Mouse (Mus musculus) small intestine, adult 2 months (tissue): ENCODE results near the gene Wbp2nl. TPM values are rescaled to one million over a fixed set of nuclear protein-coding genes. Genes with fewer than 3 reads are reported as not detected.
A peak's percentile ranks its signal among the peaks of the same experiment; 100 is the strongest.

Source experiments
- H3K27ac ChIP-seq: fragments of 200-500 bp; 2 replicates; pipeline ENCODE4 v1.5.1; 2012; ENCODE audit warnings: low read depth, low read length, control low read depth, inconsistent platforms; ENCODE audit not compliant: insufficient read depth
- H3K27me3 ChIP-seq: fragments of 200-500 bp; 2 replicates; pipeline ENCODE4 v1.6.1; 2012; ENCODE audit warnings: mild to moderate bottlenecking, moderate library complexity, low read length, inconsistent platforms; ENCODE audit not compliant: control insufficient read depth, insufficient read depth
- H3K36me3 ChIP-seq: fragments of 200-500 bp; 2 replicates; pipeline ENCODE4 v1.6.1; 2012; ENCODE audit warnings: mild to moderate bottlenecking, low read length, control low read depth, inconsistent platforms; ENCODE audit not compliant: control insufficient read depth, insufficient read depth
- H3K4me1 ChIP-seq: fragments of 200-500 bp; 2 replicates; pipeline ENCODE4 v1.6.1; 2012; ENCODE audit warnings: low read length, inconsistent platforms, mixed read lengths; ENCODE audit not compliant: control insufficient read depth, insufficient read depth, insufficient read length
- H3K4me3 ChIP-seq: fragments of 200-500 bp; 2 replicates; pipeline ENCODE4 v1.5.1; 2012; ENCODE audit warnings: low read depth, mild to moderate bottlenecking, control low read depth, inconsistent platforms, low read length, moderate library complexity
- CTCF ChIP-seq: fragments of 200-500 bp; IDR thresholded peaks from 2 replicates; pipeline ENCODE4 v1.5.1; 2012; ENCODE audit warnings: low read depth, mild to moderate bottlenecking, control low read depth, inconsistent platforms, low read length, moderate library complexity, mixed read lengths; ENCODE audit not compliant: insufficient replicate concordance, insufficient read length; ENCODE audit errors: extremely low read depth
- POLR2A ChIP-seq: fragments of 200-500 bp; IDR thresholded peaks from 2 replicates; pipeline ENCODE4 v1.6.1; 2012; ENCODE audit warnings: low read depth, mild to moderate bottlenecking, control low read depth, inconsistent platforms, low read length, moderate library complexity
- WGBS: fragments of 180-500 bp; shearing (Covaris S2); methylation state at CpG from one replicate; pipeline ENCODE4 v1.1.7; 2018; 5-methylcytosine and 5-hydroxymethylcytosine counted together
- polyA plus RNA-seq: library from polyadenylated mRNA; depleted of rRNA; stranded (reverse); fragments of >200 nt; gene quantifications from 2 replicates; pipeline ENCODE4 v1.2.3, GENCODE M21; 2012

Gene Wbp2nl
- polyA plus RNA-seq, 1 experiment, result not detected

DNA sequence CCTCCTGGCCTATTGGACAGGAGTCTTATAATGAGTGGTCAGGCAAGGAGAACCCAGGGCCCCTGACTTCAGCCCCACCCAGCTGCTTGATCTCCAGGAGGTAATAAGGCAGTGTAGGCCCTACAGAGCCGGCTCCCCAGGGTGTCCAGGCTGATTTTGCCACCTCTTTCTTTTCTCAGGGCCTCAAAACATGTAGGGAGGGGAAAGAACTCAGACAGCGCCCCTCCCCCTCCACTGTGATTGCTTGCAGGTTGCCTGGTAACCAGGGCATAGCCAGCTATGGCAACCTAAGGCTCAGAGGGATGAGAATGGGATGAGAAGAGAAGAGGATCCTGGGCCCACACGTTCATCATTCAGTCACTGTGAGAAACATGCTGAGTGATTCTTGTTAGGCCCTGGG is 30.6 kb upstream of the Wbp2nl start:
- TF ChIP-seq POLR2A (no peak), CTCF (no peak)
- H3K4me1 ChIP-seq, result no peaks in the 10 kb centered on the region
- no peaks in the 10 kb centered on the region for H3K36me3 ChIP-seq
- WGBS, result 50% methylated on average over 3 of the region's 3 CpGs
- H3K27ac ChIP-seq, result no peak overlapping the region
- H3K4me3 ChIP-seq, result no peak overlapping the region
- peaks cover 4% of the 10 kb centered on the region; the same call in 1 of the 2 replicates for H3K27me3 ChIP-seq

DNA sequence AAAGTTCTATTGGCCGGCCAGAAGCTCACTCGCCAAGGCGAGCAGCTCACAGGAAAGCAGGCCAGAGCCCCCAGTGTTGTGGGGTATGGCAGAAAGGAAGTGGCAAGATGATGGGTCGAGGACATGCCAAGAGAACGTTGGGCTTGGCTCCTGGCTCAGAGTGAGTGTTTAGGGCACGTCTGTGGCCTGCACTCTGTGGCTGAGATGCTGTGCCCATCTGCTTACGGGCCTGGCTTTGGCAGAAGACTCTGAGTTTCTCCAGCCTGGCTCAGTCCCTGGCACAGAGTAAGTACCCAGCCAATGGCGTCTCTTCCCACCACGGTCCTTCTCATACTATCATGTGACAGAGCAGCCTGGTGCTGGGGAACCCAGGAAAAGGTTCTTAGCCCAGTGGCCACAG is 30.0 kb upstream of the Wbp2nl start:
- peaks cover 4% of the 10 kb centered on the region; the same call in 1 of the 2 replicates for H3K27me3 ChIP-seq
- H3K4me3 ChIP-seq, result no peak overlapping the region
- 82% methylated on average over 9 of the region's 9 CpGs for WGBS
- no peak overlapping the region for H3K27ac ChIP-seq
- no peaks in the 10 kb centered on the region for H3K36me3 ChIP-seq
- H3K4me1 ChIP-seq, result no peaks in the 10 kb centered on the region
- TF ChIP-seq POLR2A, result no peak
- TF ChIP-seq CTCF, result no peak

DNA sequence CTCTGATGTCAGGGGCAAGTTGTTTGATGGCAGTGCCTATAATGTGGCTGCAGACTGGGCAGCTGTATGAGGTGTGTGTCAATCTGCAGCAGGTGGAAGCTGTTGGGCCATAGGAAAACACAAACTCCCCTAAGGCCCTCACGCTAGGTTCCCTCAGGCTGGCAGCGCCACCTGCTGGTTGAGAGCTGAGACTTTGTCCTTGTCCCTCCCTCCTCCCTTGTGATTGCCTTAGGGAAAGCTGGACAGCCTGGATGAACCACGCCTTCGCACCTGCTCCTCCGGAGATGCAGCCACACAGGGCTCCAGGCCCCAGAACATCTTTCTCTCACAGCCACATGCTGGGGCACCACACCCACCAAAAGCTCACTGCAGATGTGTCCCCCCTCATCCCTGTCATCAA is 27.6 kb upstream of the Wbp2nl start:
- Histone ChIP-seq H3K4me1 (peaks cover 2% of the 10 kb centered on the region), H3K4me3 (no peak overlapping the region), H3K27ac (no peak overlapping the region), H3K36me3 (no peaks in the 10 kb centered on the region), H3K27me3 (peaks cover 25% of the 10 kb centered on the region)
- peak; percentile 92 for TF ChIP-seq CTCF
- TF ChIP-seq POLR2A, result no peak
- under 1% methylated on average over 5 of the region's 5 CpGs for WGBS

DNA sequence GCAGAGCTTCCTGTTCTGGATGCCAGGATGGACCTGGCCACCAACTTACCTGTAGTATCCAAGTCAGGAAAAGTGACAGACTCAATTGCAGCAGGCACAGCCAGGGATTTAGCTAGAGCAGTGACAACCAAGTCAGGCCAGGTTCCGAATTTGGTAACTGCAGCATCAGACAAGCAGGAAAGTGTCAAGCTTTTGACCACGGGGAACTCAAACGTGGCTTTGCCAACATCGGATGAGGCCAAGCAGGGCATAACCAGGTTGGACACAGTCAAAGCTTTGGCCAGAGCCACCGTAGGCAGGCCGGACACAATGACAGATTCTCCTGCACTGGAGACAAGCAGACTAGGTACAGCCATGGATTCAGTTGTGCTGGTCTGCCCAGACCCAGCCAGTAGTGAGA is 26.5 kb upstream of the Wbp2nl start:
- peaks cover 2% of the 10 kb centered on the region for H3K4me1 ChIP-seq
- no peak overlapping the region for H3K4me3 ChIP-seq
- H3K36me3 ChIP-seq, result no peaks in the 10 kb centered on the region
- TF ChIP-seq CTCF (no peak), POLR2A (no peak)
- WGBS, result 81% methylated on average over 6 of the region's 6 CpGs
- peaks cover 32% of the 10 kb centered on the region for H3K27me3 ChIP-seq
- no peak overlapping the region for H3K27ac ChIP-seq

DNA sequence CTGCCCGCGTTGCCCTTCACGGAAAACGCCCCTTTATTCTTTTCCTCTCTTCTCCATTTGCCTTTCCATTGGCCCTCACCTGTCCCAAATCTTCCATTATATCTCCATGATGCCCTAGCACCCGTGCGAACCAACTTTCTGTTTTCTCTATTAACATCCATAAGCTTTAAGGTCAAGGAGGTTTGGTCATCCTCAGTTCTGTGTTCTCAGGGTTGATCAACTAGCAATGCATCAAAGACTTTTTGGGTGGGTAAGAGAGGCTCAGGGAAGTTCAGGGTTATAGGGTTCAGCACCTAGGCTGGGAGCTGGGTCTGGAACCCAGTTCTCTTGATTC is 24.2 kb upstream of the Wbp2nl start, which contains the start of gene Sept3:
TSS of gene Sept3 (plus strand) at position 301 of the 334 bp plus-strand sequence.
- TF ChIP-seq POLR2A (no peak), CTCF (no peak)
- Histone ChIP-seq H3K4me3 (peak within 1 kb of the TSS; percentile 45), H3K4me1 (peaks cover 2% of the 10 kb centered on the region), H3K27ac (no peak within 1 kb of the TSS), H3K27me3 (peaks cover 32% of the 10 kb centered on the region), H3K36me3 (no peaks in the 10 kb centered on the region)
- WGBS, result 36% methylated on average over 6 of the region's 6 CpGs

DNA sequence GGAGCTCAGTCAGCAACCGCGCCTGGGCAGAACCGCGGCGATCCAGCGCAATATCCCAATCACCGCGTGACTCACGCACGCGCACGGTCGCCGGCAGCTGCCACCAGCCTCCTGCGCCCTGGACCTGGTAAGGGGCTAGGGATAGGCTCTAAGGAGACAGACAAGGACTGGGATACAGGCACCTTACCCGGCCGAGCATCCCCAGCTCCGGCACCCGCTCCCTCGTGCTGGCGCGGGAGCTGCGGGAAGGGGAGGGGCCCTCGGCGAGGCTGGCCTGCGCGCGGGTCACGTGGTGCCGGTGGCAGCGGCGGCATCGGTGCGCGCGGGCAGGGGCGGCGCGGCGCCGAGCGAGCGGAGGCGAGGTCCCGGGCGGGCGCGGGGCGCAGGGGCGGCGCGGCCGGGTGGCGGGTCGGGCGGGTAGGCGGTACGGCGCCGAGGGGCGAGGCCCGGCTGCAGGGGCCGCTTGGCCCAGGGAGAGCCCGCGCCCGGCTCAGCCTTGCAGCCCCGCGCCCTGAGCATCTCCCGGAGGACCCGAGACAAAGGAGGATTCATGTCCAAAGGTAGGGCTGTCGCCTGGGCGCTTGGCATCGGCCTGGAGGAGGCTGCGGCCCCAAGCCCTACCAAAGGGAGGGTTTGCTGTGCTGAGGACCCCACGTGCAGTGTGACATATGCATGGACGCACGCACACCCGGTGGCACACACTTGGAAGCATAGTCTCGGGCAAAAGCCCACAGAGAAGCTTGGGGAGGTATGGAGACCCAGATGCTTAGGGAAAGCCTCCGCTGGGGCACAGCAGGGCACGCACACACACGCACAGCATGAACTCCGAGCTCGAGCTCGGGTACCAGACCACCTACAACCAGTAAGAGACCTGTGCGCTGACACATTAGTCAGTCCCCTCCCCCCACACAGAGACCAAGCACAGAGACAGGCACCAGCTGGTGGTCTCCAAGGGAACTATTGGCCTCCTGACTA is 23.5 kb upstream of the Wbp2nl start:
- WGBS, result 2% methylated on average over 86 of the region's 86 CpGs
- Histone ChIP-seq H3K4me3 (peak overlapping the region; percentile 45), H3K4me1 (peaks cover 2% of the 10 kb centered on the region), H3K27me3 (peaks cover 32% of the 10 kb centered on the region), H3K27ac (no peak overlapping the region), H3K36me3 (no peaks in the 10 kb centered on the region)
- TF ChIP-seq CTCF (no peak), POLR2A (no peak)

DNA sequence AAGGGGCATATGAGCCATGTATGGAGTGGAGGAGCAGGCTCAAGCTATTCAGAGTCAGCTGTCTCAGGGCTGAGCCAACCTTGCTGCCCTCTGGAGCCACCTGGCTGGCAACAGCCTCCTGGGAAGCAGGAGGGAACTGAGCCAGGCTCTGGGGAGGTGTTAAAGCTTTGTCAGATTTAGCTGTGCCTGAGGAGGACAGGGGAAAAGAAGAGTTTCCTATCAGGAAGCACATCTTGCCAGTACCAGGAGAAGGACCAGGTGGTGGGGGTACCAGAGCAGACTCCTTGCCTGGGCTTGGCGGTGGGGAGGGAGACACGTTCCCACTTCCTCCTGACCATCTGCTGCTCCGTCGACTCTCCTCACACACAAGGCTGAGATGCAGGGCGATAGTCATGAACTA is 21.2 kb upstream of the Wbp2nl start:
- no peak overlapping the region for H3K27ac ChIP-seq
- no peaks in the 10 kb centered on the region for H3K36me3 ChIP-seq
- H3K4me1 ChIP-seq, result peaks cover 2% of the 10 kb centered on the region
- no peak overlapping the region for H3K4me3 ChIP-seq
- no peak for TF ChIP-seq CTCF
- no peak for TF ChIP-seq POLR2A
- 69% methylated on average over 5 of the region's 5 CpGs for WGBS
- peaks cover 29% of the 10 kb centered on the region for H3K27me3 ChIP-seq

DNA sequence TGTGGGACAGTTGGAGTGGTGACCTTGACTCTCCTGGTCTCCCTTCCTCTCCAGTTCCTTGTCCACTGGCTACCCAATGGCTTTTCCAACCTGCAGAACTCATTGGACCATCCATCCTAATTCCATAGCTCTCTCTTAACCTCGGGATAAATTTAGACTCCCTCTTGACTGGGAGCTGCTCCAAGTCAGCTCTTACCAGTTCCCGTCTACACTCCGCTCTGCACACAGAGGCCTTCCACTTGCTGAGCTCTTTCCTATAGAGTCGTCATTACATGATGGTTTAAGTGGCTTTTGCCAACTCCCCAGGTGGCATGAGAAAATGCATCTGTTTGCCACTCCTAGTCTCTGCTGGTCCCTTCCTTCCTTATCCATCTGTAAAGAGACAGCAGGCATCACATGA is 18.1 kb upstream of the Wbp2nl start:
- TF ChIP-seq CTCF (no peak), POLR2A (no peak)
- no peaks in the 10 kb centered on the region for H3K36me3 ChIP-seq
- no peak overlapping the region for H3K27ac ChIP-seq
- no peaks in the 10 kb centered on the region for H3K4me1 ChIP-seq
- WGBS, result 64% methylated on average over 4 of the region's 4 CpGs
- peaks cover 14% of the 10 kb centered on the region for H3K27me3 ChIP-seq
- H3K4me3 ChIP-seq, result no peak overlapping the region
